Mouse (Mus musculus) midbrain, embryonic 10.5 days (tissue): ENCODE measurements around the gene Macrod1. TPM values are rescaled to one million over a fixed set of nuclear protein-coding genes. Genes with fewer than 3 reads are reported as not detected.
"Not testable (repeated sequence)": the region's sequence is repeated elsewhere in the genome, so short reads cannot be mapped to it uniquely, and the experiment has no call there.

Experiments
- DNase-seq: peaks from one replicate; pipeline ENCODE4 v3.0.0-alpha.2; 2017; ENCODE audit warnings: low spot score
- H3K27ac ChIP-seq: fragments of 300-500 bp; sonication (generic); replicated peaks from 2 replicates; pipeline ENCODE4 v1.5.1; 2016; ENCODE audit warnings: mild to moderate bottlenecking
- H3K27me3 ChIP-seq: fragments of 300-500 bp; sonication (generic); 2 replicates; pipeline ENCODE4 v1.6.1; 2016; ENCODE audit warnings: low read depth, mild to moderate bottlenecking; ENCODE audit not compliant: poor library complexity, severe bottlenecking
- H3K36me3 ChIP-seq: fragments of 300-500 bp; sonication (generic); 2 replicates; pipeline ENCODE4 v1.6.1; 2016; ENCODE audit warnings: mild to moderate bottlenecking, moderate library complexity
- H3K4me1 ChIP-seq: fragments of 300-500 bp; sonication (generic); 2 replicates; pipeline ENCODE4 v1.6.1; 2016
- H3K4me3 ChIP-seq: fragments of 300-500 bp; sonication (generic); 2 replicates; pipeline ENCODE4 v1.5.1; 2016; ENCODE audit warnings: mild to moderate bottlenecking, moderate library complexity
- H3K9me3 ChIP-seq: fragments of 300-500 bp; sonication (generic); replicated peaks from 2 replicates; pipeline ENCODE4 v1.6.1; 2016; ENCODE audit warnings: mild to moderate bottlenecking
- WGBS: fragments of 180-500 bp; shearing (Covaris S2); methylation state at CpG from one replicate; pipeline ENCODE4 v1.1.7; 2016; 5-methylcytosine and 5-hydroxymethylcytosine counted together
- polyA plus RNA-seq: library from polyadenylated mRNA; unstranded; fragments of >200 nt; fragmentation: Nextera tagmentation; extraction: Ambion mirVana; gene quantifications from 2 replicates; pipeline ENCODE4 v1.2.1, GENCODE M21; 2016

Gene Macrod1
- polyA plus RNA-seq, 1 experiment from 2014 or later = 2.2 TPM

DNA sequence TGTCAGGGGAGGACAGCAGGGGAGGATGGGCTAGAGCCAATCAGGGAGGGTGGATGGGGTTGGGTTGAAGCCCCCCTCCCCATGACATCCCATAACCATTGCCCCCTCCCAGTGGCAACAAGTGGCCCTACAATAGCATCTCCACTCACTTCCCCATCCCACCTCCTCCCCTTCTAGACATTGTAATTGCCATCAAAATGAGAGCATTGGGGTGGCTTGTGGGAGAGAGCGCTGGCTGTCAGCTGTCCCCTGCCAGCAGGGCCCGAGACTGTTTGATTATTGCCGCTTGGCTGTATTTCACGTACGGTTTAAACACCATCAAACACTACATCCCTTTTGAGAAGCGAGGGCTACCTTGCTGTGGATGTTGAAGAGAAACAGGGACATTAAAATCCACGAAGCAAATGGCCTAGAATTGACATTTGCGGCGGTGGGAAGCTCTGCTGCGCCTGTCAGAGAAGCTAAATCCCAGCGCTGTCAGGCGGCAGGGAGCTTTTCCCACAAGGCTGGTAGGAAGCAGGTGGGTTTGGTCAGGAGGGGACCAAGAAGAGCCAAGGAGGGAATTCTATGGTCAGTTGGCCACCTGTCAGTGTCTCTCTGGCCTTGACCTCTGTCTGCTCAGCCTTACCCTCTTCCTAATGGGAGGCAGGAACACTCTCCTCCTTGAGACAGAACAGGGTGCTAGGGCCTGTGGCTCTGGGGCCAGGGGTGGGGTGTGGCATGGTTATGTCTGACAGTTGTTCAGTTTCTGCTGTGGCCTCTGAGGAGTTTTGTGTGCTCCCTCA lies 17.6 kb downstream of the Macrod1 start:
- Histone ChIP-seq H3K9me3 (no peaks in the 10 kb centered on the region), H3K4me3 (0 out of 2 replicates have a peak overlapping the region, but pooled peaks have one; percentile 9), H3K36me3 (no peaks in the 10 kb centered on the region), H3K4me1 (peaks cover 81% of the 10 kb centered on the region), H3K27me3 (peaks cover 87% of the 10 kb centered on the region), H3K27ac (peak overlapping the region; percentile 85; the same call in 1 of the 2 replicates)
- WGBS = 40% methylated on average over 12 of the region's 12 CpGs
- DNase-seq = no peak

DNA sequence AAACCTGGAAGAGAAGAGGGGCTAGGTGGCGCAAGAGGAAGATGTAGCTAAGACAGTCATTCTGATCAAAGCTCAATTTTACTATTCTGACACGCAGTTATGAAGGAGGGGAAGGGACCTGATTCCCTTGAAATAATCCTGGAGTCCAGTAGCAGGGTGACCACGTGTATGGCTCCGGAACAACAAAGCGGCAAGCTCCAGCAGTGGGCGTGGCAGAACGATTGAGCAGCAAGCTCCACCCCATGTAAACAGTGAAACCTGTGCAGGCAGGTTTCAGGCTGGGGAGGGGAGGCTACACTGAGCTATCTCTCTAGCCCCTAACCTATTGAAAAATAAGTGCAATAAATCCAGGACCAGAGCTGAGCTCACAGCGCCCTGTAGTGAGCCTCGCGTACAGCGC lies 18.7 kb downstream of the Macrod1 start:
- H3K36me3 ChIP-seq, DNase-seq, H3K27ac ChIP-seq, H3K9me3 ChIP-seq, H3K4me3 ChIP-seq: not testable (repeated sequence)
- 85% methylated on average over 11 of the region's 11 CpGs for WGBS
- Histone ChIP-seq H3K27me3 (peaks cover 91% of the 10 kb centered on the region), H3K4me1 (peaks cover 80% of the 10 kb centered on the region)

DNA sequence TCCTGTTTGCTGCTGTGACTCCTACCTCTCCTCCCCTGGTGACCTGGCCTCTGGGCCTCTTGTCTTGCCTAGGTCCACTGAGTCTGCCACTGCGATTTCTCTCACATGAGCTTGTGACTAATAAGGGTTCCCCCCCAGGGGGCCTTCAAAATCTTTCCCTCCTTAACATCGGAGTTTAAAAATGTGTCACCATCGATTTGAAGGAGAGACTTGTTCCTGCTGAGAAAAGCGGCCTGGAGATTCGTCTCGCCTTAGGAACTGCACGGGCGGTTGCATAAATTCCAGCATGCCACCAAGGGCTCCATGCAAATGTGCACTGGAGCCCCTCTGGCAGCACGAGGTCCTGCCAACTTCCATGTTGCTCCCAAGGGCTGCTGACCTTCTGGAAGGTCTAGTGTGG lies 21.1 kb downstream of the Macrod1 start:
- Histone ChIP-seq H3K4me3 (no peak overlapping the region), H3K27me3 (peaks cover 99% of the 10 kb centered on the region), H3K36me3 (no peaks in the 10 kb centered on the region), H3K27ac (0 out of 2 replicates have a peak overlapping the region, but pooled peaks have one; percentile 23), H3K4me1 (peaks cover 66% of the 10 kb centered on the region), H3K9me3 (no peaks in the 10 kb centered on the region)
- 69% methylated on average over 9 of the region's 9 CpGs for WGBS
- DNase-seq = no peak

DNA sequence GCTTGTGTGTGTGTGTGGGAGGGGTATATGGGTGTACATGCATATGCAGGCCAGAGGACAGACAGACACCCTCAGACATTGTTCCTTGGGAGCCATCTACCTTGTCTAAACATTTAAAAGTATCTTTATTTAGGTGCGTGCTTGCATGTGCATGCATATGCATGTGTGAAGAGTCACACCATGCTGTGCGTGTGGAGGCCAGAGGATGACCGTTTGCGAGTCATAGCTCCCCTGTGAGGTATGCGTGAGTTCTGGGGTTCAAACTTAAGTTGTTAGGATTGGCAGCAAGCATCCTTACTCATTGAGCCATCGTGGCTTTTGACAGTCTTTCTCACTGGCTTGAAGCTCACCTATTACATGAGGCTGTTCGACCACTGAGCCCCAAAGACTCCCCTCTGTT lies 21.7 kb downstream of the Macrod1 start:
- Histone ChIP-seq H3K36me3 (no peaks in the 10 kb centered on the region), H3K27ac (no peak overlapping the region), H3K4me1 (peaks cover 66% of the 10 kb centered on the region), H3K4me3 (no peak overlapping the region), H3K9me3 (no peaks in the 10 kb centered on the region), H3K27me3 (peaks cover 99% of the 10 kb centered on the region)
- WGBS = 91% methylated on average over 7 of the region's 7 CpGs
- no peak for DNase-seq

DNA sequence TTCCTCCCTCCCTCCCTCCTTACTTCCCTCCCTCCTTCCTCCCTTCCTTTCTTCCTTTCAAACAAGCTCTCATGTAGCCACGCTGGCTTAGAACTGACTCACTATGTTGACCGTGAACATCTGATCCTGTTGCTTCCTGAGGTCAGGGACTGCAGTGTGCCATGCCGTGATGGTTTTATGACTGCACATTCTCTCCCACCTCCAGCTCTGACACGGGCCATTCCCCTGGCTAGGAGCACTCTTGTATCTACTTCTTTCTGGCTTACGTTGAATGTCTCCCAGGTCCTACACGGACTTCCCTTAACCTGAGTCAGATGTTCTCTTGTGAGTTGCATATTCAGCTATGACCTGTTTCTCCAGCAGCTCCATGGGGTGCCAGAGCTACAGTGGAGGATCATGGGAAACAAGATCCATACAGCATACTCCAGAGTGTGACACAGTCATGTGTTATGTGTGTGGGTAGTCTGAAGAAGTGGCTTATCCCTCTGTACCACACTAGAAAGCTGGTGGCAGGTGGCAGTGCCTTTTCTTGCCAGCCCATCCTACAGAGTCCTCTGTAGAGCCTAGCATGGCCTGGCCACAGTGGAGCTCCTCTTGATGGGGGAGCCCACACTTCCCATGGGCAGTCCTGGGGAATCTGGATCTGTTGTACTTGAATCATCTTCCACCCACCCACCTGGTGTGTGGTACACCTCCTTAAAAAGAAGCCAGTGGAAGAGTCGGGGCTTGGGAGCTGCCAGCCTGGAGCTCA lies 25.1 kb downstream of the Macrod1 start:
- peaks cover 75% of the 10 kb centered on the region for H3K4me1 ChIP-seq
- no peaks in the 10 kb centered on the region for H3K9me3 ChIP-seq
- H3K4me3 ChIP-seq = no peak overlapping the region
- DNase-seq = no peak
- H3K36me3 ChIP-seq = no peaks in the 10 kb centered on the region
- 83% methylated on average over 7 of the region's 7 CpGs for WGBS
- peaks cover 99% of the 10 kb centered on the region for H3K27me3 ChIP-seq
- H3K27ac ChIP-seq = 0 out of 2 replicates have a peak overlapping the region, but pooled peaks have one; percentile 17

DNA sequence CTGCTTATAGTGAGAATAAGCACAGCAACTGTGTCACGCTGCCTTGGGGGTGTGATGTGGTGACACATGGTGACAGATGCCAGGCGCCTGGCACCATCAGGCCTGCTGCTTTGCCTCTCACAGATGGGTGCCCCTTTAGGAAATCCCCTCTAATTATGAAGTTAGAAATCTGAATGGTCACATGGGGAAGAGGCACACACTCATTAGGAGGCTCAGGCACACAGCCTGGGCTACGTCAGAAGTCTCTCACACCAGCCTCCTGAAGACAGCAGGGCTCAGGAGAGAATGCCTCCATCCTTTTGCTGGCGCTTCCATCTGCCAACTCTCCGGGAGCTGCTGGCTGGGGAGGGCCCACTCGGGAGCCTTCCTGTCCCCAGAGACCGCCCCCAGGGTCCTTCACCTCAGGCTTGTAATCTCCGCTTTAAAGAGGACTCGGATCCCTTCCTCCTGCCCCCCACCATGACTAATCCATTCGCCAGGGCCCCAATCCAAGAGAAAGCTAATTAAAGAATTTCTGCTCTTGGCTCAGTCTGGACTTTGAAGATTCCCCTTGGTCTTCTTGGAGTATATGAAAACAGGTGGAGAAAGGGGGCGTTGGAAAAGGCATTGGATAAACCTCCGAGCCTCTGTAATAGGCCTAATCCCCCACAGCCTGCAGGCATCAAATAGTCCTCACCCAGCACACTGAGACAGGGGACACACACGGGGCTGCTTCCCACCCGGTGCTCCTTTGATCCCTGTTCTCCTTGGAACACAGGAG lies 26.6 kb downstream of the Macrod1 start:
- Histone ChIP-seq H3K36me3 (no peaks in the 10 kb centered on the region), H3K27ac (peak overlapping the region; percentile 4), H3K4me1 (peaks cover 75% of the 10 kb centered on the region), H3K27me3 (peaks cover 100% of the 10 kb centered on the region), H3K4me3 (peak overlapping the region; percentile 11; the same call in 1 of the 2 replicates), H3K9me3 (no peaks in the 10 kb centered on the region)
- peak; percentile 48 for DNase-seq
- 19% methylated on average over 14 of the region's 14 CpGs for WGBS

- no peaks in the 10 kb centered on the region for H3K36me3 ChIP-seq
- no peak for DNase-seq
- peak overlapping the region; percentile 49 for H3K27ac ChIP-seq
- peaks cover 100% of the 10 kb centered on the region for H3K27me3 ChIP-seq
- no peak overlapping the region for H3K4me3 ChIP-seq
- 87% methylated on average over 15 of the region's 15 CpGs for WGBS
- peaks cover 76% of the 10 kb centered on the region for H3K4me1 ChIP-seq
- H3K9me3 ChIP-seq = no peaks in the 10 kb centered on the region
Measured at GRCm38 (mm10) chr19:7084734-7085133, 28.1 kb downstream of the Macrod1 start.

- peaks cover 91% of the 10 kb centered on the region for H3K4me1 ChIP-seq
- peak overlapping the region; percentile 35 for H3K27ac ChIP-seq
- no peaks in the 10 kb centered on the region for H3K36me3 ChIP-seq
Measured at GRCm38 (mm10) chr19:7088558-7088957, 31.9 kb downstream of the Macrod1 start.

GRCm38 (mm10) chr19:7089050-7089449 lies 32.4 kb downstream of the Macrod1 start:
- Histone ChIP-seq H3K36me3 (no peaks in the 10 kb centered on the region), H3K4me1 (peaks cover 91% of the 10 kb centered on the region), H3K4me3 (no peak overlapping the region), H3K9me3 (no peaks in the 10 kb centered on the region), H3K27me3 (peaks cover 92% of the 10 kb centered on the region), H3K27ac (0 out of 2 replicates have a peak overlapping the region, but pooled peaks have one; percentile 35)
- 73% methylated on average over 5 of the region's 5 CpGs for WGBS
- no peak for DNase-seq

More at GRCm38 (mm10) chr19:7088558-7088957, 31.9 kb downstream of the Macrod1 start:
- no peaks in the 10 kb centered on the region for H3K9me3 ChIP-seq
- no peak for DNase-seq
- peaks cover 94% of the 10 kb centered on the region for H3K27me3 ChIP-seq
- WGBS = 11% methylated on average over 9 of the region's 9 CpGs
- no peak overlapping the region for H3K4me3 ChIP-seq

GRCm38 (mm10) chr19:7089842-7090251 lies 33.2 kb downstream of the Macrod1 start:
- peak overlapping the region; percentile 81 for H3K27ac ChIP-seq
- WGBS = 23% methylated on average over 7 of the region's 7 CpGs
- no peaks in the 10 kb centered on the region for H3K36me3 ChIP-seq
- H3K4me1 ChIP-seq = peaks cover 86% of the 10 kb centered on the region
- H3K4me3 ChIP-seq = no peak overlapping the region; the same call in 1 of the 2 replicates
- H3K27me3 ChIP-seq = peaks cover 87% of the 10 kb centered on the region
- no peaks in the 10 kb centered on the region for H3K9me3 ChIP-seq
- no peak for DNase-seq

GRCm38 (mm10) chr19:7090369-7091064 lies 33.9 kb downstream of the Macrod1 start:
- no peak for DNase-seq
- WGBS = 17% methylated on average over 10 of the region's 10 CpGs
- peaks cover 87% of the 10 kb centered on the region for H3K27me3 ChIP-seq

More at GRCm38 (mm10) chr19:7090369-7091064, 33.9 kb downstream of the Macrod1 start:
- H3K36me3 ChIP-seq = peaks cover 6% of the 10 kb centered on the region
- peak overlapping the region; percentile 81 for H3K27ac ChIP-seq
- no peaks in the 10 kb centered on the region for H3K9me3 ChIP-seq
- peaks cover 82% of the 10 kb centered on the region for H3K4me1 ChIP-seq
- H3K4me3 ChIP-seq = no peak overlapping the region; the same call in 1 of the 2 replicates
